Mouse (Mus musculus) naive thymus-derived CD4-positive, alpha-beta T cell, adult 2 months (primary cell): ENCODE measurements at regions not wholly inside any gene's neighbourhood (a gene's known extent, or its start where the extent isn't known, plus 50 kb on each side); places are given as distances from the start of the nearest gene placed in this dataset.

Source experiments
- DNase-seq: peaks from one replicate; pipeline ENCODE4 v3.0.0-alpha.2; 2011; ENCODE audit warnings: low read depth

- no peak for DNase-seq
Measured at GRCm38 (mm10) chr19:15481605-15482004, 465.5 kb downstream of the Psat1 start.

GRCm38 (mm10) chr19:15469541-15469940, 477.6 kb downstream of the Psat1 start:
- DNase-seq, result no peak

- no peak for DNase-seq
Measured at GRCm38 (mm10) chr19:15466713-15467112, 480.4 kb downstream of the Psat1 start.

GRCm38 (mm10) chr19:15465063-15465760, 481.9 kb downstream of the Psat1 start:
- DNase-seq, result no peak

- DNase-seq, result no peak
Measured at GRCm38 (mm10) chr19:15457793-15458192, 489.3 kb downstream of the Psat1 start.

- no peak for DNase-seq
Measured at GRCm38 (mm10) chr19:15456943-15457735, 490.0 kb downstream of the Psat1 start.

- no peak for DNase-seq
Measured at GRCm38 (mm10) chr19:15448989-15449388, 498.1 kb downstream of the Psat1 start.

- no peak for DNase-seq
Measured at GRCm38 (mm10) chr19:15431798-15432197, 515.3 kb downstream of the Psat1 start.

GRCm38 (mm10) chr19:15421311-15421710, 525.8 kb downstream of the Psat1 start:
- DNase-seq, result no peak

- DNase-seq, result no peak
Measured at GRCm38 (mm10) chr19:15398624-15399023, 548.5 kb downstream of the Psat1 start.

- no peak for DNase-seq
Measured at GRCm38 (mm10) chr19:15371682-15372081, 575.5 kb downstream of the Psat1 start.

- DNase-seq, result no peak
Measured at GRCm38 (mm10) chr19:15366951-15367350, 580.2 kb downstream of the Psat1 start.

GRCm38 (mm10) chr19:15357181-15357580, 590.0 kb downstream of the Psat1 start:
- DNase-seq, result no peak

GRCm38 (mm10) chr19:15348356-15348755, 598.8 kb downstream of the Psat1 start:
- no peak for DNase-seq

- no peak for DNase-seq
Measured at GRCm38 (mm10) chr19:15342229-15342628, 604.9 kb downstream of the Psat1 start.

GRCm38 (mm10) chr19:15340305-15340983, 606.7 kb downstream of the Psat1 start:
- DNase-seq, result no peak

- DNase-seq, result no peak
Measured at GRCm38 (mm10) chr19:15339979-15340304, 607.2 kb downstream of the Psat1 start.

- no peak for DNase-seq
Measured at GRCm38 (mm10) chr19:15330155-15330554, 617.0 kb downstream of the Psat1 start.

GRCm38 (mm10) chr19:15299474-15299873, 647.7 kb downstream of the Psat1 start:
- no peak for DNase-seq

GRCm38 (mm10) chr19:15285016-15285415, 662.1 kb downstream of the Psat1 start:
- DNase-seq, result no peak

- DNase-seq, result no peak
Measured at GRCm38 (mm10) chr19:15242781-15243180, 644.9 kb upstream of the Tle4 start.

GRCm38 (mm10) chr19:15230129-15230927, 632.5 kb upstream of the Tle4 start:
- DNase-seq, result no peak
